Mouse (Mus musculus) hindbrain, postnatal 0 days (tissue): Measurements from ENCODE around the gene Tsc22d3. TPM values are rescaled to one million over a fixed set of nuclear protein-coding genes. Genes with fewer than 3 reads are reported as not detected.
A peak's percentile ranks its signal among the peaks of the same experiment; 100 is the strongest.

Source experiments
- ATAC-seq: fragments of 200-750 bp; cut with Nextera tagmentation; 2 replicates; pipeline ENCODE4 v1.8.0; 2017; ENCODE audit warnings: mild to moderate bottlenecking, moderate TSS enrichment, moderate library complexity
- DNase-seq: peaks from one replicate; pipeline ENCODE4 v3.0.0-alpha.2; 2015; ENCODE audit warnings: low spot score
- H3K27ac ChIP-seq: fragments of 300-500 bp; sonication (generic); 2 replicates; pipeline ENCODE4 v1.5.1; 2014; ENCODE audit warnings: mild to moderate bottlenecking
- H3K27me3 ChIP-seq: fragments of 300-500 bp; sonication (generic); 2 replicates; pipeline ENCODE4 v1.6.1; 2014; ENCODE audit warnings: low read length, mixed read lengths; ENCODE audit not compliant: insufficient read depth
- H3K36me3 ChIP-seq: fragments of 300-500 bp; sonication (generic); 2 replicates; pipeline ENCODE4 v1.6.1; 2014; ENCODE audit warnings: low read length, mixed read lengths; ENCODE audit not compliant: insufficient read depth
- H3K4me1 ChIP-seq: fragments of 300-500 bp; sonication (generic); 2 replicates; pipeline ENCODE4 v1.6.1; 2014; ENCODE audit warnings: antibody characterized with exemption, low read length, mixed read lengths; ENCODE audit not compliant: insufficient read depth
- H3K4me2 ChIP-seq: fragments of 300-500 bp; sonication (generic); 2 replicates; pipeline ENCODE4 v1.6.1; 2014; ENCODE audit warnings: low read depth, mild to moderate bottlenecking, low read length, moderate library complexity, mixed read lengths
- H3K4me3 ChIP-seq: fragments of 300-500 bp; sonication (generic); 2 replicates; pipeline ENCODE4 v1.5.1; 2014; ENCODE audit warnings: low read length
- H3K9ac ChIP-seq: fragments of 300-500 bp; sonication (generic); replicated peaks from 2 replicates; pipeline ENCODE4 v1.6.1; 2014; ENCODE audit warnings: mild to moderate bottlenecking, low read length, moderate library complexity, mixed read lengths
- H3K9me3 ChIP-seq: fragments of 300-500 bp; sonication (generic); 2 replicates; pipeline ENCODE4 v1.6.1; 2016; ENCODE audit warnings: low read length, mixed read lengths
- CTCF ChIP-seq: IDR thresholded peaks from 2 replicates; pipeline ENCODE4 v1.5.1; 2016; ENCODE audit warnings: antibody characterized with exemption, control low read depth, low read depth
- WGBS: fragments of 180-500 bp; shearing (Covaris S2); extraction: QIAGEN DNeasy Blood & Tissue Kit; methylation state at CpG from one replicate; pipeline ENCODE4 v1.1.7; 2014; 5-methylcytosine and 5-hydroxymethylcytosine counted together
- polyA plus RNA-seq: library from polyadenylated mRNA; unstranded; fragments of >200 nt; fragmentation: Nextera tagmentation; extraction: Ambion mirVana; gene quantifications from 2 replicates; pipeline ENCODE4 v1.2.1, GENCODE M21; 2015
- total RNA-seq: library from RNA; depleted of rRNA; stranded (reverse); fragments of >200 nt; gene quantifications from 2 replicates; pipeline ENCODE4 v1.2.3, GENCODE M21; 2014

Tsc22d3 gene
- total and polyA plus RNA-seq, 2 experiments from 2014 or later: 102 to 114 TPM

DNA sequence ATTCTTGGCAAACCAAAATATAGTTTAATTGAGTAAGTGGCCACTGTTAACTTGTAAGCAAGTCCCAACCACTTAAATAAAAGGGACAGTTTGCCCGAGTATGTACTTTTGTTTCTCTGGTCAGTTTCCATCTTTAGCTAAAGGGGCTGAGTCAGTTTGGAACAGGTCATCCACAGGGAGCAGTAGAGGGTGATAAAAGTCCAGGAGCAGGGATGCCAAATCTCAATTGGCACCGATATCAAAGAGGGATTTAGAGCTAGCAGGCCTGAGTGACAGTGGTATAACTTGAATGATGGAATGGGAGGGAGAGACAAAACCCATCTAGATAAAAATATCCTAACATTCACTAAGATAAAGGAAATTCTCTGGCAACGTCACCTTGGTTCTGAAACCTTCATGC is 45.0 kb downstream of the Tsc22d3 start:
- Histone ChIP-seq H3K4me2 (no peak overlapping the region), H3K4me3 (no peak overlapping the region), H3K36me3 (no peaks in the 10 kb centered on the region), H3K27ac (no peak overlapping the region), H3K9ac (no peak overlapping the region), H3K4me1 (no peaks in the 10 kb centered on the region), H3K27me3 (peaks cover 4% of the 10 kb centered on the region; the same call in 1 of the 2 replicates), H3K9me3 (no peaks in the 10 kb centered on the region)
- 77% methylated on average over 3 of the region's 3 CpGs for WGBS
- ATAC-seq: no peak
- no peak for TF ChIP-seq CTCF
- DNase-seq: no peak

DNA sequence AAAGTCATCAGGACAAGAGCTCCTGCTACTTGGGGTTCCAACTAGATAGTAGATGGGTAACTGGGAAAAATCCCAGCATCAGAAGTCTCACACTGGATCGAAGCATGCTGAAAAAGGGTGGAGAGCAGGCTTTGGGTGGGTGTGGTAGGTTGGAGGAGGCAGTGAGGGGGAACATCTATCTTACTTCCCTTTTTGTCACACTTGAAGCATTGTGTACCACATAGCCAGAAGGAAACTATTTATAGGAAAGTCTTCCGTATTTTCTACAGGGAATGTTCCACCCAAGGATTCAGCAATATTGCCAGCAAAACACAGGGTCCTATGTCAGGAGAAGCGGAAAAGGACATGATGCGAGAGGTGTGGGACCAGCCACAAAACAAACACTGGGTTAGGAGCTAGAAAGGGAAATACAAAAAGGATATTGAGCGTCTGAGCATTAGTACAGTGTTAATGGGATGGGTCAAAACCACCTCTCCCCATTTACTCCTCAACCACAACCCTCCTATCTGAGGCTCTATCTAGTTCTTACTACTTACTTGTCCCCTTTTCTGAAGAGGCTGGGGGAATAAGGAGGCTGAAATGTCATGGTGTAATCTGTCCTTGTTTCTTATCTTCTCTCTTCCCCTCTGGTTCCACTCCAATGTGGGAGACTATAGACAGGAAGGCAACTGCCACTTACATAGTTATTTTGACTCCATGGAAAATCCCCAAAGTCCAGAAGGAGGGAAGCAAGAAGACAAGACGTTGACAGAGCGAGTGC is 52.6 kb downstream of the Tsc22d3 start:
- no peak for ATAC-seq
- H3K27me3 ChIP-seq: no peaks in the 10 kb centered on the region
- WGBS: 82% methylated on average over 7 of the region's 7 CpGs

DNA sequence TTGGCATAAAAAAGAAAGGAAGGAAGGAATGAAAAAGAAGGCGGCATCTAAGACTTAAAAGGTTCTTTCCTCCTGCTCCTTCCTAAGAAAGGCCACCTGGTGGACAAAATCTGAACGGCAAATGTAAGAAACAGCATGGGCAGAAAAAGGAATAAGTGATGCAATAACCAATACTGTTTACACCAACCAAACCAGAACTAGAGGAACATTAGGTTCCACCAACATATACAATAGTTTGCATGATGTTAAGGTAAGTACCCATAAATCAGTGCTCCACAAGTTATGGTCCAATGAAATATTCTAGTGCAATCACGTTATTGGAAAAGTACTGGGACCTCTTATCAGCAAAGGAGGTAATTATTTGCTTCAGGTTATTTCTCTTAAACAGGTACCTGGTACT is 55.7 kb downstream of the Tsc22d3 start:
- H3K36me3 ChIP-seq: no peaks in the 10 kb centered on the region
- no peak overlapping the region for H3K27ac ChIP-seq
- H3K4me3 ChIP-seq: no peak overlapping the region
- WGBS: 51% methylated on average over 3 of the region's 3 CpGs
- DNase-seq: peak; percentile 78
- H3K27me3 ChIP-seq: no peaks in the 10 kb centered on the region
- H3K4me2 ChIP-seq: no peak overlapping the region
- H3K9ac ChIP-seq: no peak overlapping the region
- ATAC-seq: no peak
- TF ChIP-seq CTCF: peak; percentile 72
- H3K9me3 ChIP-seq: no peaks in the 10 kb centered on the region
- no peaks in the 10 kb centered on the region for H3K4me1 ChIP-seq

More for the DNA sequence above, 52.6 kb downstream of the Tsc22d3 start:
- Histone ChIP-seq H3K9me3 (no peaks in the 10 kb centered on the region), H3K4me3 (no peak overlapping the region), H3K4me1 (no peaks in the 10 kb centered on the region), H3K36me3 (no peaks in the 10 kb centered on the region), H3K27ac (no peak overlapping the region), H3K9ac (no peak overlapping the region), H3K4me2 (no peak overlapping the region)
- no peak for DNase-seq
- no peak for TF ChIP-seq CTCF

DNA sequence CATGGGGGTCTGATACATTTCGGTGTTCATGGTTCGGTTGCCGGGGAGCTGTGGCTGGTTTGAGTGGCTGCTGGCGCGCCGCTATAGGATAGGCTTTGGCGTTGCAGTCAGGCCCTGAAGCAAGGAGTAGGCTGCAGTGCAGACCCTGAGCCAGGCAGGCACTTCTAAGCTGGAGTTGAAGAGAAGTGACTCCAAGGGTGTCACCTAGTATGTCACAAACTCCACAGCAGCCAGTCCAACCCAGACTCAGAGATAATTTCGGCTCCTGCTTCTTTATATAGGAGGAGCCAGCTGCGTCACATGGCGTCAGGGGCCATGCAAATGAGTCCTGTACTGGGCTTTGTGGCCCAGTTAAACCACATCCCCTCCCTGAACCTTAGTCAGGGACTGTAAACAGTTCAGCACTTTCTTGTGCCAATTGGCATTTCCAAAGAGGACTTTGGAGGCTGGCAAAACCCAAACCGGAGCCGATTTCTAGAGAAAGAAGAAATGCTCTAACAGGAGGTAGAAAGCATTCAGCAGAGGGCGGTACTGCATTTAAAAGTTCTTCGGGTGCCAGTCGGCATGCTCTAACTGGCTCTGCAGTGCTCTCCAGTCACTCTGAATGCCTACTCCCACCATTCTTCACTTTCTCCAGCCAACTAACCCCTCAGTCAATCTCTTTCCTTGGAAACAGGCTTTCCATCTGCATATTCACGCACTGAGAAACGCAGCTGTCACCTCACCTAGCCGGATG is 57.4 kb downstream of the Tsc22d3 start:
- Histone ChIP-seq H3K4me3 (peak overlapping the region; percentile 44), H3K9me3 (no peaks in the 10 kb centered on the region), H3K4me2 (peak overlapping the region; percentile 64), H3K36me3 (no peaks in the 10 kb centered on the region), H3K4me1 (no peaks in the 10 kb centered on the region), H3K27ac (peak overlapping the region; percentile 84), H3K27me3 (no peaks in the 10 kb centered on the region), H3K9ac (peak overlapping the region; percentile 66)
- peak; percentile 71 for DNase-seq
- WGBS: 35% methylated on average over 18 of the region's 18 CpGs
- peak; percentile 88 for ATAC-seq
- peak; percentile 36 for TF ChIP-seq CTCF

DNA sequence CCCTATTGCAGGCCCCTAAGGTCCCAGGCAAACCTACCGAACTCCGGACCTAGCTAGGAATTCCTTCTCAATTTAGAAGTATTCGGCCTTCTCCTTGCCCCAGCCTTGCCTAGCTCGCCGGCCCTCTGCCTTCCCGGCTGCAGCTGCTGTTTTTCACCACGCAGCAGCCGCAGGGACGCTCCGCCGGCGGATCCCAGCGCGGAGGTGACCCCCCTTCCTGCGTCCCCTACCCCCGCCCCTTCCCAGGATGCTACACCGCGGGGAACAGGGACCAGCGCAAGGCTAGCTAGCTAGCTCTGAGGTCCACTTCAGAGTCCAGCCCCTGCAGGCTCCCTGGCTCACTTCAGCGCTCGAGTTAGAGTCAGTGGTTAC is 58.0 kb downstream of the Tsc22d3 start:
- H3K36me3 ChIP-seq: no peaks in the 10 kb centered on the region
- H3K9ac ChIP-seq: peak overlapping the region; percentile 66
- peak overlapping the region; percentile 84 for H3K27ac ChIP-seq
- peak overlapping the region; percentile 44 for H3K4me3 ChIP-seq
- ATAC-seq (peak; percentile 82), DNase-seq (peak; percentile 56)
- no peaks in the 10 kb centered on the region for H3K27me3 ChIP-seq
- no peaks in the 10 kb centered on the region for H3K4me1 ChIP-seq
- 23% methylated on average over 18 of the region's 21 CpGs for WGBS
- H3K9me3 ChIP-seq: no peaks in the 10 kb centered on the region
- no peak for TF ChIP-seq CTCF
- peak overlapping the region; percentile 64 for H3K4me2 ChIP-seq

DNA sequence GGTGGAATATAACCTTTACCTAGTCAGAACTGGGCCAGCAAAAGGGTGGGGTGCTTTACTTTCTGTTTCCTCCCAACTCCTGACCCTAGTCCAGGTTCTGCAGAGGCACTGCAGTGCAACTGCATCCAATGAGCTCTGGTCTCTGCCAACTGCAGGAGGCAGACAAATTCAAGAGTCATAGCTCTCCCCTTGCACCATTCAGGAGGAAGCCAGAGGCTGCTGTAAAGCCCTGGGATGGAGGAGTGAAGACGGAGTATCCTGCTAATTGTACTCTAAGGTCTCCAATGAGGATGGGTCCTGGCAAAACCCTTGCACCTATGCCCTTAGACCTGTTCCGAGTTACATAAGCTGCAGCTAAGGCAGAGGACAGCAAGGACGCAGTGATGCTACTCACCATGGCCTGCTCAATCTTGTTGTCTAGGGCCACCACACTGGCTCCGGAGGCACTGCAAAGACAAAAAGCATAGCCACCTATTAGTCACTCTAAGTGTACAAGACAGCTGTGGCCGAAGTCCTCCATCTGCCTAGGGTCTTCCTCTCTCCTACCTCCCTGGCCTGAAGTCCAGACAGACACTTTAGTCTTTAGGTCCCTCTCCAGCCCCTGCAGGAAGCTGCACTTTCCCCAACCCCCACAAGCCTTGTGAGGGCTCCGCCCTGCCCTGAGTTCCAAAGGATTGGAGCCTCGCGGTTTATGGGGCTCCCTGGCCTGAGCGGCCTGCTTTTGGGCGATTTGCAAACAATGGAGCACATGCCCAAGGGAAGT is 58.6 kb downstream of the Tsc22d3 start:
- no peaks in the 10 kb centered on the region for H3K9me3 ChIP-seq
- no peak for TF ChIP-seq CTCF
- peak overlapping the region; percentile 64 for H3K4me2 ChIP-seq
- ATAC-seq (peak; percentile 48), DNase-seq (peak; percentile 32)
- WGBS: 36% methylated on average over 10 of the region's 10 CpGs
- H3K36me3 ChIP-seq: no peaks in the 10 kb centered on the region
- H3K27ac ChIP-seq: peak overlapping the region; percentile 84
- peak overlapping the region; percentile 44 for H3K4me3 ChIP-seq
- no peaks in the 10 kb centered on the region for H3K27me3 ChIP-seq
- peak overlapping the region; percentile 66 for H3K9ac ChIP-seq
- H3K4me1 ChIP-seq: no peaks in the 10 kb centered on the region
